Mouse (Mus musculus) embryonic facial prominence, embryonic 11.5 days (tissue): ENCODE data around the gene Olfr835. TPM values are rescaled to one million over a fixed set of nuclear protein-coding genes. Genes with fewer than 3 reads are reported as not detected.

ENCODE experiments used
- ATAC-seq: fragments of 200-750 bp; cut with Nextera tagmentation; replicated peaks from 2 replicates; pipeline ENCODE4 v1.8.0; 2017; ENCODE audit warnings: low read depth; ENCODE audit not compliant: insufficient number of reproducible peaks, low FRiP score, low TSS enrichment
- DNase-seq: peaks from one replicate; pipeline ENCODE4 v3.0.0-alpha.2; 2015; ENCODE audit warnings: low spot score
- H3K27ac ChIP-seq: fragments of 300-500 bp; sonication (generic); replicated peaks from 2 replicates; pipeline ENCODE4 v1.5.1; 2014; ENCODE audit warnings: mild to moderate bottlenecking, low read depth, low read length, control low read depth
- H3K27me3 ChIP-seq: fragments of 300-500 bp; sonication (generic); 2 replicates; pipeline ENCODE4 v1.6.1; 2014; ENCODE audit warnings: mild to moderate bottlenecking, low read length, moderate library complexity, mixed read lengths; ENCODE audit not compliant: control insufficient read depth, insufficient read depth
- H3K36me3 ChIP-seq: fragments of 300-500 bp; sonication (generic); replicated peaks from 2 replicates; pipeline ENCODE4 v1.6.1; 2014; ENCODE audit warnings: low read depth, mild to moderate bottlenecking, low read length, moderate library complexity, mixed read lengths; ENCODE audit not compliant: control insufficient read depth, insufficient read depth
- H3K4me1 ChIP-seq: fragments of 300-500 bp; sonication (generic); 2 replicates; pipeline ENCODE4 v1.6.1; 2014; ENCODE audit warnings: low read length, mixed read lengths; ENCODE audit not compliant: control insufficient read depth, insufficient read depth
- H3K4me2 ChIP-seq: fragments of 300-500 bp; sonication (generic); 2 replicates; pipeline ENCODE4 v1.6.1; 2014; ENCODE audit warnings: low read depth, mild to moderate bottlenecking, control low read depth, low read length, moderate library complexity
- H3K4me3 ChIP-seq: fragments of 300-500 bp; sonication (generic); 2 replicates; pipeline ENCODE4 v1.5.1; 2014; ENCODE audit warnings: low read depth, low read length, control low read depth
- H3K9ac ChIP-seq: fragments of 300-500 bp; sonication (generic); replicated peaks from 2 replicates; pipeline ENCODE4 v1.6.1; 2014; ENCODE audit warnings: mild to moderate bottlenecking, control low read depth, low read length
- H3K9me3 ChIP-seq: fragments of 300-500 bp; sonication (generic); replicated peaks from 2 replicates; pipeline ENCODE4 v1.6.1; 2016; ENCODE audit warnings: mild to moderate bottlenecking, low read length, inconsistent platforms, mixed read lengths; ENCODE audit not compliant: control insufficient read depth
- WGBS: fragments of 180-500 bp; shearing (Covaris S2); extraction: QIAGEN DNeasy Blood & Tissue Kit; methylation state at CpG from one replicate; pipeline ENCODE4 v1.1.7; 2014; 5-methylcytosine and 5-hydroxymethylcytosine counted together
- polyA plus RNA-seq: library from polyadenylated mRNA; unstranded; fragments of >200 nt; fragmentation: Nextera tagmentation; extraction: Ambion mirVana; gene quantifications from 2 replicates; pipeline ENCODE4 v1.2.1, GENCODE M21; 2014

Gene Olfr835
- not detected in 2 replicates for polyA plus RNA-seq

DNA sequence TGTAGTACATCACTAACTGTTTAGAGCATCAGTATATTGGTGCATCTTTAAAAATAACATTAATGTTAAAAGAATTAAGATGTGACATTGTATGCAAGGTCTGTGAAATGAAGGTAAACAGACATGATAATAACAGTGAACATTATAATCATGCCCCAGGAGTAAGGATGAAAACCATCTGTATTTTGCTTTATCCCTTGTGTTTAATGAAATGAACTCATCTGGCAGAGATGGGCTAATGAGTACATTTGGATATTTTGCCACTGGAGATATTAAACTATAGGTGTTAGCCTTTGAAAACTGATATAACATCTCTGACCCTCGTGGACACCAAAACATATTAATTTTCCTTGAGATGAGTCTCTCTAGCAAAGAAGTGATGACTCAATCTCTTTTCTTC is at the start of gene Olfr835:
Gene Olfr835 (plus strand): TSS at position 301 of the 400 bp plus-strand sequence.
- ATAC-seq (no peak), DNase-seq (no peak)
- Histone ChIP-seq H3K4me3 (no peak within 1 kb of the TSS), H3K27me3 (no peaks in the 10 kb centered on the region), H3K36me3 (no peaks in the 10 kb centered on the region), H3K9me3 (no peaks in the 10 kb centered on the region), H3K9ac (no peak within 1 kb of the TSS), H3K4me2 (no peak within 1 kb of the TSS), H3K27ac (no peak within 1 kb of the TSS), H3K4me1 (no peaks in the 10 kb centered on the region)
- 54% methylated on average over 1 of the region's 1 CpGs for WGBS

- Histone ChIP-seq H3K4me2 (no peak within 1 kb of the TSS), H3K9ac (no peak within 1 kb of the TSS), H3K4me1 (no peaks in the 10 kb centered on the region), H3K27me3 (no peaks in the 10 kb centered on the region), H3K27ac (no peak within 1 kb of the TSS), H3K36me3 (no peaks in the 10 kb centered on the region), H3K9me3 (no peaks in the 10 kb centered on the region), H3K4me3 (no peak within 1 kb of the TSS)
- DNase-seq = no peak
- 78% methylated on average over 3 of the region's 3 CpGs for WGBS
- no peak for ATAC-seq
These were observed 44.8 kb upstream of the Olfr835 start, which contains the start of gene Olfr834 for GRCm38 (mm10) chr9:18987690-18988089. Gene Olfr834, plus strand, starts transcription at chr9:18987990.

DNA sequence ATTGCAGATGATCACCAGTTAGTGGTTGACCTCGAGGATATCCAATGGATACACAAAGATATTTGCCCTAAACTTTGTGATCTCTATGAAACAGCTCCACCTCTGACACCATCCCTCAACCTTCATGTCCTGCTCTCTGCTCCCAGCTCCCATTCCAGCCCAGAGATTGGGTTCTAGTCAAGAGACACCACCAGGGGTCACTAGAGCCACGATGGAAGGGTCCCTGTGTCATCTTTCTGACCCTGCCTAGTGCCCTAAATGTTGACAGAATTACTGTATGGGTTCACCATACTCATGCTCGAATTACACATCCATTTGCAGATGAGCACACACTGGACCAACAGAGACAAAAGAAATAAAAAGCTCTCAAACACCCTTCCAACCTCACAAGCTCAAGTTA is 52.5 kb downstream of the Olfr835 start:
- DNase-seq (no peak), ATAC-seq (no peak)
- H3K36me3 ChIP-seq = no peaks in the 10 kb centered on the region
- H3K27me3 ChIP-seq = no peaks in the 10 kb centered on the region
- no peaks in the 10 kb centered on the region for H3K4me1 ChIP-seq
- H3K27ac ChIP-seq = no peak overlapping the region
- H3K4me3 ChIP-seq = no peak overlapping the region
- no peaks in the 10 kb centered on the region for H3K9me3 ChIP-seq
- no peak overlapping the region for H3K4me2 ChIP-seq
- H3K9ac ChIP-seq = no peak overlapping the region
- 34% methylated on average over 3 of the region's 3 CpGs for WGBS

Other genes with a start within 250 kb of the Olfr835 start
- not detected in 2 replicates for gene Olfr828, start 213.2 kb upstream of the Olfr835 start, polyA plus RNA-seq
- not detected in 2 replicates for gene Olfr829, start 177.8 kb upstream of the Olfr835 start, polyA plus RNA-seq
- not detected in 2 replicates for gene Olfr830, start 158.0 kb upstream of the Olfr835 start, polyA plus RNA-seq
- gene Olfr832, start 95.6 kb upstream of the Olfr835 start, polyA plus RNA-seq = not detected in 2 replicates
- gene Olfr834, start 44.7 kb upstream of the Olfr835 start, polyA plus RNA-seq = not detected in 2 replicates
- not detected in 2 replicates for gene Olfr836, start 87.6 kb downstream of the Olfr835 start, polyA plus RNA-seq
- gene Olfr837, start 103.6 kb downstream of the Olfr835 start, polyA plus RNA-seq = not detected in 2 replicates
- gene Olfr839-ps1, start 144.6 kb downstream of the Olfr835 start, polyA plus RNA-seq = not detected in 2 replicates
- not detected in 2 replicates for gene Olfr843, start 219.3 kb downstream of the Olfr835 start, polyA plus RNA-seq